Mouse (Mus musculus): ENCODE data around the gene Ccl1. TPM values are rescaled to one million over a fixed set of nuclear protein-coding genes. Genes with fewer than 3 reads are reported as not detected.

Gene Ccl1
- not detected for polyA plus RNA-seq (2014; fragmentation: Illumina TruSeq; extraction: RNeasy Lipid Tissue Mini Kit (QIAGEN cat#74804); ENCODE audit: low read depth, low replicate concordance)

GRCm38 (mm10) chr11:82305590-82305989, at the start of gene Ccl1:
Gene Ccl1 (minus strand): TSS chr11:82305690.

Other genes starting within 250 kb of the Ccl1 start
- 48.6 TPM for gene Ccl11, start 247.9 kb downstream of the Ccl1 start, polyA plus RNA-seq (2014; fragmentation: Illumina TruSeq; extraction: RNeasy Lipid Tissue Mini Kit (QIAGEN cat#74804); ENCODE audit: low read depth, low replicate concordance)
- gene Ccl12, start 203.8 kb downstream of the Ccl1 start, polyA plus RNA-seq (2014; fragmentation: Illumina TruSeq; extraction: RNeasy Lipid Tissue Mini Kit (QIAGEN cat#74804); ENCODE audit: low read depth, low replicate concordance): 8.1 TPM
- gene Ccl8, start 190.5 kb downstream of the Ccl1 start, polyA plus RNA-seq (2014; fragmentation: Illumina TruSeq; extraction: RNeasy Lipid Tissue Mini Kit (QIAGEN cat#74804); ENCODE audit: low read depth, low replicate concordance): 4.0 TPM
- not detected for gene Tmem132e, start 83.2 kb upstream of the Ccl1 start, polyA plus RNA-seq (2014; fragmentation: Illumina TruSeq; extraction: RNeasy Lipid Tissue Mini Kit (QIAGEN cat#74804); ENCODE audit: low read depth, low replicate concordance)